Mouse (Mus musculus) yolk sac, embryonic 10.5 days (tissue): ENCODE results near the gene Csrnp3.

Experiments
- DNase-seq: peaks from one replicate; pipeline ENCODE4 v3.0.0-alpha.2; 2017; ENCODE audit warnings: low spot score

The Csrnp3 gene

DNA sequence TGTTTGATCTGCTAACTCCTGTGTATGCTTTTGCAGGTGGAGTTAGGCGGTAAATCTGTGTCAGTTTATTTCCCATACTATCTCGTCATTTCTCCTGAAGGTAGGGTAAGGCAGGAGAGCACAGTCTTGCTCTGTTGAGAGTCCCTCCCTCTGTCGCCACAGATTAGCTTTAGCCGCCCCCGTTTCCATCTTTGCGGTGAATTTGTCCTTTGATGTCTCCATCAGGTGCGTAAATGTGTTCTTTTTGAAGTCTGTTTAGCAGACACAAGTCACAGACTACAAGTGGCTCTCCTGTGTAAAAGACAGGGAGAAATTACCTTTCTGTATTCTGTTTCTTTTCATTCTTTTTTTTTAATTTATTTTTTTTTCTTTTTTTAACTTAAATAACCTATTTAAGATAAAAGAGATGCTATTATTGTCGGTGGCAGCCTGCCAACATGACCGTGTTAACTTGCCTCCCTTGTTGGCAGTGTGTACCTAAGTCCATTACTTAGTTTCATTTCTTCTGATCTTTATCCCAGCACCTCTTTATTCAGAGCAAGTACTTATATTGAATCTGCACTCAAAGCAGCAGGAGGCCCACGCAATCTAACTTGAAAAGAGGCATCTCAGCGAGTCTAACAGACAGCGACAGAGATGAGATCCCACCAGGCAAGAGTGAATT is 25.5 kb downstream of the Csrnp3 start:
- DNase-seq: no peak

DNA sequence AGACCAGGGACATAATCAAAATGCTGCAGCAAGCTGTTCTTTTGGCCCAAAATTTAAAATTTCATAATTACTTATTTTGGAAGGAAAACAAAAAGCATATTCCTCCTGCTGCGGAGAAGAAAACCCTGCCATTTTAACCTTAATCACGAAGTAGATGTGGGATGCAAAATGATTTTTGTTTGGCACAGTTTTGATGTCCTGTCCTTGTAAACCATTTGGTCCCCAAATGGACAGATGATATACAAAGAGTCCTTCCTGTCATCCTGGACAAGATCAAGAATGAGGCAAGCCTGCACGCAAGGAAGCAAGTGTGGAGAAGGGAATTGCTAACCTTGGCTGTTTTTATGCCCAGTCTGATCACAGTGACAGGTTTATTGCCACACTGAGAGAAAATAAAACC is 46.0 kb downstream of the Csrnp3 start:
- DNase-seq: no peak

DNA sequence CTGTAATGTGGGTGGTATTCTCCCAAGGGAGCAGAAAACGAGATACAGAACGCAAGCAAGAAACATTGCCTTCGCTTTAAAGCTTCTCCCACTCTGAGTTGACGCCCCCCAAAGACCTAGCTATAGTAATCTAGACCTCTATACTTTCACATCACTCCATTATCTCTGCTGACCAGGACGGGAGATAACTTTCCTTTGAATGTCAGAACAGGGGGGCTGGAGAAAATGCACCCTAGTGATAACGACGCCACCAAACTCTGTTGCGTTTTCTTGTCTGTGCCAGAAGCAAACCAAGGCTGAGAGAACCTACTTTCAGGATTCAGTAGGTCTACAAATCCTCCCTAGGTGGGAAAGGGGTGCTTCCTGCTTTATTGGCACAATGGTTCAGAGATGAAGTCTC is 47.7 kb downstream of the Csrnp3 start:
- DNase-seq: no peak

DNA sequence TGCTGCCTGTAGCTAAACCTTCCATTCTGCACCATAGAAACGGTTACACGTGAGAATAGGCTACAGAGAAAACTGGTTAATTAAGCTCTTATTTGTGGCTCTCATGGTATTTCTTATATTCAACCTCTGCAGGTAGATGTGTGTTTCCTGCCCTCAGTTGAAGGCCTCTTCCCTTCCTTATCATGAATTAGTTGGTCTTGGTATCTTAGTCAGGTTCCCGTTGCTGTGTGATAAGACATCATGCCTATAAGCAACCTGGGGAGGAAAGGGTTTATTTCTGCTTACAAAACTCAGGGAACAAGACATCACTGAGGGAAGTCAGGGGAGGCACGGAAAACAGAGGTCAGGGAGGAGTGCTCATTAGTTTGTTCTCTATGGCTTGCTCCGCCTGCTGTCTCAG is 48.7 kb downstream of the Csrnp3 start:
- DNase-seq: no peak

DNA sequence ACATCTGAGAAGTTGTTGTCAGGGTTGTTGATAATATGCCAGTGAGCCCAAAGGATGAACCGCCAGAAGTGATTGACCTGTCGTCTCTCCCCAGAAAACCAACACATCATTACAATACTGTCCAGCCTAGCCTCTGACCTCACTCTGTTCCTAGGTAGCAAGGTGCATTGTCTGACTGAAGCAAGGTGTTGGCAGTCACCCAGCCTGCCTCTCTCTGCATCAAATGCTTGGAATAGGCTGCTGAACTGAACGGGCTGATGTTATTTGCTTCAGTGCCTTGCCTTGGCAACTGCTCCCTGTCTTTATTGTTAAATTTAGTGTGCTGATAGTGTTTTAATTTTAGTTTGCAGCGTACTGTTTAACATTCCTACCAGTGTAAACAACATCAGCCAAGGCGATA is 51.0 kb downstream of the Csrnp3 start:
- no peak for DNase-seq

DNA sequence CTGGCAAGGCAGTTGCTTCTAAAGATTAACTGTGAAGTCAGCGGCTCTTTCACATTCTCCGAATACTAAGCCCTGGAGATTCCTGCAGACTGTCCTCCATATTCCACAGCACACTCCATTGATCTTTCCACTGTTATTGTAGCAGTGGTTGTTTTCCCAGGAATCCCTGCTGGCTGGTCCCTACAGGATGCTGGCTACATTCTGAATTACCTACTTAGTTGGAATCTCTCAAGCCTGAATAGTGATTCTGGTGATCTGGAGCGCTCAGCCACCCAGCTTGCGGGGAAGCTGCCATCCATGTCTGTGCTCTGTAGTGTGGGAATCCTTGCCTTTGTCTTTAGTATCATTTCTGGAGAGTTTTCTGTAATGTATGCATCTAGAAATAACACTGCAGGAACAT is 51.5 kb downstream of the Csrnp3 start:
- DNase-seq: no peak

DNA sequence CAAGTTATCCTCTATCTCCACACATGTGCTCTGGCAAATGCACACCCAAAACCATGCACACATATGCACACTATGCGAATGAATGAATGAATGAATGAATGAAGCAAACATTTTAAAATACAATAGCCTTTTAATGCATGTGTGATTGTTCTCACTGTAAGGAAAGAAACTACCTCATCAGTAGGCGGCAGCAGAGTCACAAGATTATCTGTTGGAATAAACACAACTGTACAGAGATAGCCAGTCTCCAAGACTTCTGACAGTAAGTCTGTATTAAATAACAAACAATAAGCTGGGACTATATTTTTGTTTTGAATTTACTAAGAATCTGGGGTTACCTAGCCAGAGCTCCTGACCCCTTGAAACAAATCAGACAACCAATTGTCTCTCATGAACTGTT is 53.9 kb downstream of the Csrnp3 start:
- DNase-seq: no peak

DNA sequence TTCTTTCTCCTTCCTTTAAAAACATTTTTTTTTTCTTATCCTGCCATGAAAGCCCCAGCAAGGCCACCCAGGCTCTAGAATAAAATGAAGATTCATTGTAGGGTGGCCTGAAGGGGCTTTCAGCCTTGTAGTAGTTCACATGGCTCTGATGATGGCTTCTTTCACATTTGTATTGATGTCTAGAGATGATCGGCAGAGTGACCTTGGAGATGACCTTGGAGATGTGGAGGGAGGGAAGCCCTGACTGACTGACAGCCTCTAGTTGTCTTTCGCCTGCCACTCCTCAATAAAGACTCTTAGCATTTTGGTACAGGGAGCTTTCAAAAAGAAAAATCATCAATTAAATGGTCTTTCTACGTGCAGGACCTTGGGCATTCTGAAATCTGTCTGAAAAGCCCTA is 63.0 kb downstream of the Csrnp3 start:
- DNase-seq: no peak

DNA sequence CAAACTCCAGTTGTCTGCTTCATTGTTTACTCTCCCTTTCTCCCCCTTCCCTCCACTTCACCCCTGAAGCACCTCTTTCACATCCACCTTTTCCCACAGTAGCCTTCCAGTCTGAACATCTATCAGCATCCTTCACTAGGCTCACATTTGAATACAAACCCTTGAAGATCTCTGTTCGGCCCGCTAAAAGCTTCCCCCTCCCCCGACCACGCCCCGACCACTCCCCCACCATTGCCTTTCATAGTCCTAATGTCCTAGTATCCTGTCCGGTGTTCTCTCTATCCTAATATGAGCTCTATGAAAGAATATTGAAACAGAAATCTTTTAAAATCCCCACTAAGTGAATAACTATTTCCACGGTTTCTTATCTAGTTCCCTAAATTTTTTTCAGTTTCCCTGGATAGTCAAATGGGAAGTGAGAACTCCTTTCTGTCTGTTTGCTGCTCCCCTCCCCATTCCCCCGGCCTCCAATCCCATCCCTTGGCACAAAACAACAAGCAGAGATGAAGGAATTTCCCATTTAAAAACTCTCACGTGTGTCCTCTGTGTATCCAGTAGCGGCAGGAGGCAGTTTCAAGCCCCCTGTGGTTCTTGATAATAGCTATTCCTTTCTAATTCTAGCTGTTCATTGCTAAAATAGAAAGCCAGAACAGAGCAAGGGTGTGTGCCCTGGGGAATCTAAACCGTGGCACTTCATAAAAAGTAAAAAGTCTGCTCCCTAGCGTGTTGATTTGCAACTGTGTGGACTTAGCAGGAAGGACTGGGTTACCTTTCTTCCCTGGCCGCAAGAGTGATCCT is 64.4 kb downstream of the Csrnp3 start:
- DNase-seq: no peak

DNA sequence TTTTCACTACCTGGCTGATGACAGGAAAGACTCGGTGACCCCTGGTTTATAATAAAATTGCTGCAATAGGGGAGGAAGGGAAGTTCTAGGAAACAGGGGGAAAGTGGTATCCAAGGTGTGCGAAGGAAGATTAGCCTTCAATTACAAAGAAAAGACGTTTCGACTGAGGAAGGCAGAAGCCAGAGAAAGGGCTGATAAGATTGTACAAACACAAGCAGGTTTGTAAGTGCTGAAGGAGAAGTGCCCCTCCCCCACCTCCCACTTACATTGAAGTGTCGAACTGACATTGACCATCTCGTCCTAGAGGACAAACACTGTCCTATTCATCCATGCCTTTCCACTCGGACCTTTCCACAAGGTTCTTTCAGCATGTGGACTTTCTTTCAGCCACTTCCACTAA is 70.4 kb downstream of the Csrnp3 start:
- no peak for DNase-seq

DNA sequence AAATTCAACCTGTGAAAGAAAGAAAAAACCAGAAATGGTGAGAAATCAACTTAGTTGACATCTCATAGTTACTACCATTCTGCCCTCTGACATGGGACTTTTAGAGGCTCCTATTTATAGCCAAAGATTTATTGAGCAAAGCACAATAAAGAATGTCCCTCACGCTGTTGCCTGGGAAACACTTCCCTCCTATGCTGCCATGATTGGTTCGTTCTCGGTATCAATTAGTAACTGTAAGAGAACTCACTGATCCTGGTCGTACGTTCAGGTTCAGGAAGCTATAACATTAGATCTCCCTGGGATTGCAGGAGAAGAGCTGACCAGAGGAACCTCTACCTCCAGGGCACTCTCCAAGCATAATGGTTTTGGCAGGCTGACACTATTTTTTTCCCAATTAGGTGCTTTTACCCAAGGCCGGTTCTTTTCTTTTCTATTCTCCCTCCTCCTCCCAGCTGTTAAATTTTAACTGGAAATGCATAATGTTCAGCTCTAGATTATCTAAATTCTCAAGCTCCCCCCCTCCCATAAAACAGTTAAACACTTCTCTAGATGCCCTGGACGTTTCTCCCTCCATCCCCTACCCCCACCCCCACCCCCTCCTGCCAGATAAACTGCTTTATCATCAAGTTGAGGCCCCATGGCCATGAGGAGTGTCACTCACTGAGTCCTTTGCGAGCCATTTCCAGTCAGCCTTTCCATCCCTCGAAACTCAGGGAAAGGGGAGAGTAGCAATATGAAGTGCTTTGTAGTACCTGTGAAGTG is 75.3 kb downstream of the Csrnp3 start:
- no peak for DNase-seq

DNA sequence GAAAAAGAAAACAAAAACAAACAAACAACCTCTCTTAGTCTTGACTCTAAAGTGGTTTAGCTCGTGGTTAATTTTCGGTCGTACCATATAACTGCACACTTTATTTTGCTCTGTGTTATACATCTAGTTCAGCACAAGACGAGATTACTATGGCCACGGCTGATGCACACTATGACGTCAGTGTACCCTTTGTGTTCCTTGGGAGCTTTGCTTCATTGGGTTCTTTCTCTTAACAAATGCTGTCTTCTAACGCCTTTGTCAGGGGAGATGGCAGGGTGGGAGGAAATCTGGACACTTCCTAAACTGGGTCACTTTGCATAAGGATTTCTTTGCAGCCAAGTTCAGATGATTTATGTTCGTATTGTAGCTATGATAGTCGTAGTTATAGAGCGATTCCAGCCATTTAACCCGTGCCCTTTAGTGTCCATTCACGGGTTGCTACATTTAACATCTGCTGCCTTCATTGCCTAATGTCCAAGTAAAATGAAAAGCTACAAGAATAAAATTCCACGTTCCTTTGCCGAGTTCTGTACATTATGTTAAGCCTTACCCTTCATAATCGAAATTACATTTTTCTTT is 79.9 kb downstream of the Csrnp3 start:
- no peak for DNase-seq

DNA sequence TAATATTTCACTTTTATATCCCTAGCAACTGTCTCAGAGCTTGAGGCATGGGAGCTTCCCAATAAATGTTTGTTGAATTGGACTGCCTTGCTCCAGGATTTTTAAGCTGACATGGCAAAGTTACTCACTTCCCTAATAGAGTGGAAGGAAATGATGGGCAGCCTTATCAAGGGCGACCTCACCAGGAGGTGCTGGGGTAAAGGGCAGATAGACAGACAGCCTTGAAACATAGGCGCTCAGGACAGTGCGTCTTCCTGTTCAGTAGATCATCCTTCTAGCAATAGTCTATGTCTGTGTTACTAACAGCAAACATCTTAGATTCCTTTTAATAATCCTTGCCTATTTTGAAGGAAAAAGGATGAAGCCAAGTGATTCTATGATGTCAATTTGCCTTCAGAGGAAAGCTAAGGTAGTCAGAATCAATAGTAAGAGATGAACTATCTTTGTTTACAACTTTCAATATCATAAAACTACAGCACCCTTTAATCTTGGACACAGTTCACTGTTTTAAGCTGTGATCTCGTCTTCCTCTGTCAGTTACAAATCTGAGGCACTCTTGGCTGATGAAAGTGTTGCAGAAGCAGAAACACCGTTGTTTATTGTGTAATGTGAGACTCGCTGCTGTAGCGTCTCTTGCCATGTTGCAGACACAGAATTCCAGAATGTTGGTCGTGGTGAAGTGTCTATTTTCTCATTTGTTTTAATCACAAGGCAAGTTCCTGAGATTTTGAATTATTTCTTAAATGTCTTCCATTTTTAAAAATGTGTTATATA is 81.6 kb downstream of the Csrnp3 start:
- DNase-seq: no peak

DNA sequence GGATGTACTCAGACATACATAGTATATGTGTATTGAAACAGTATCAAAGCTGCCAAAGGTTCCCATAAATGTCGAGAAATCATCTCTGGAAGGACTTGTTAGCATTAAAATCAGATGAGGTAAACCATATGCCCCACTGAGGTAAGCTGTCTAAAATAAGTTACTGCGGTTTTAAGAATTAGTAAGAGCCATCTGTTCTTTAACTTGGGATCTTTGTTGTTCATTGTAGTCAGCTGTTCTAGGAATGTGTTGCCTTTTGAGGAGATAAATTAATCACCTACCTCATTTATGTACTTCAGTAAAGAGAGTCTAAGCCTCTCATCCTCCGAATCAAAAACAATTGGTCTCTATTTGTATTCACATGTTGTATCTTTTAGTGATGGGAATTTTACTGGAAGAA is 83.7 kb downstream of the Csrnp3 start:
- no peak for DNase-seq

DNA sequence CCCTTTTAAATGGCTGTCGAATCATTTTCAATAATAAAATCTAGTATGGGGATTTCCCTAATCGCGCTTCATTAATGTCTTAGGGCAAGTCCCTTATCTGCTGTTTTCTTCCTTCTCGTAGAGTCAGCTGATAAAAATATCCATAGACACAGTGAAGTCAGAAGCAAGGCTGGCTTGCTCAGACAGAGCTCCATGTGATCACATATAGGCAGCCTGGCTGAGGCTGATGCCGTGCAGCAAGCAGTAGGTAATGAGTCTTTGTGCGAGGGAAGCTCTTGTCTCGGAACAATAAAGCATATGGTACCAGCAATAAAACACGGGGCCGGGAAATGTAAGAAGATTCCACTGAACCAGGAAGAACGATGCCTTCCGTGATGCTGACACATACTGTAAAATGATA is 84.4 kb downstream of the Csrnp3 start:
- no peak for DNase-seq

DNA sequence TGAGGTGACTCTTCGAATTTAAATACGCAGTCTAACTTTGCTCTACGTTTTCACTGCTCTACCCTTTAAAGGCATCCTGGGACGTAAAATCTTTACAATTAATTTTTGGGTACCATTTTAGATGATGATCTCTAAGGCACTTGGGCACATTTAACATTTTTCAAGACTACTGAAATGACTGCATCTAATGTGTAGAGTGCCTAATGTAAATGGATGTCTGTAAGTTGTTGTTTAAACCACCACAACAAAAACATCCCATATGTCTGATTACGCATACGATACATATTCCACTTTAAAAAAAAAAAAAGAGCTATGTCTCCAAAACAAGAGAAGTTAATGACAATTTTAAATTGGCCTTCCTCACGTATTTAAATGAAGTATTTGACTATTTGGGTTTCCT is 85.7 kb downstream of the Csrnp3 start:
- no peak for DNase-seq

DNA sequence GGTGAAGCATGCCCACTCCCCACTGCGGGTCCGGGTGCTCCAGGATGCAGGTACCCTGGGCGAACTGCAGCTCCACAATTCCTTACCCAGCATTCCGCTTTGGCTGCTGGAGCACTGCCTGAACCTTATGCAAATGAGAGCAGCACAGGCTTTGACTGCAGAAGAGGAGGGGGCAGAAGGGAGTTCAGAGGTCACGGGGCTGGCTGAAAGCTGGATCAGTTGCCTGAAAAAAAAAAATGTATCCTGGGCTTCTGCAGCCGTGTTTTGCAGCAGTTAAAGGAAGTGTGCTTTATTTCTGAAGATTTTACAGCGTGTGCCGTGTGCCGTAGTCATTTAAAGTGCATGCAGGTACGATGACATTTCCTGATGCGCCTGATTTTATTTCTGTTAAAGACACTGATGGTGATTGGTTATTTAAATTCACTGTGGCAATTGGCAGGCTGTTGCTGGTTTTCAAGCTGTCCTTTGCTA is 86.3 kb downstream of the Csrnp3 start:
- DNase-seq: peak; percentile 84

DNA sequence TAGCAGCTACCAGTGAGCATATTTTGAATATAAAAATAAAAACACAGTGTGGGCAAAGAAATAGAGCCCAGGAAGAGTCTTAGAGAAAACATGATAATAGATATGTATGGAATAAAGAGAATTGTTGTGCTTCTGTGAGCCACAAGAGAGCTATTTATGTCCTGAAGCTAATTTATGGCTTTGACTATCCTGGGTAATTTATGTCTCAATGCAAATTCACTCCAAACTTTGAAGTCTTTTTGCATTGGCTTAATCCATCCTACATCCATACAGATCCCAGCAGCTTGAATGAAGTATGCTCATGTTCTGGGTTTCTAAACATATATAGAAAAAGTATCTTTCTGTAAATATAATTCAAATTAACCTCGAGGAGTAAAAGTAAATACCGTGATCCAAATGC is 88.5 kb downstream of the Csrnp3 start:
- no peak for DNase-seq

DNA sequence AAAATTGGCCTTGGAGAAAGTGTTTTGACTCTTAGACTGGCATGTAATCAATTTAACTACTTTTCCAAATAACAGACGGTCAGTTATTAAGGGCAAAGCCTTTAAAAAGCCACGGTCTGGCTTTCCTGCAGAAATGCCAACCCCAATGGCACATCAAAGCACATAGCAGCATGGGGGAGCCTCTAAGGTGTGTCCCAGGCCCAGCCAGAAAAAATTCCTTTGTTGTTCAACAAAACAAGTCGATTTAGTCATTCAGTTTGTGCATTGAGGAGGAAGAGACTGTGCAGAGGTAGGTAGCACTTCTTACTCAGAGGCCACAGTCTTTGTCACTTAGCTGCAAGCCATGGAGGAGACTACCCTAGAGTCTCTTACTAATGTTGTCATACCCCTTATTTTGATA is 93.3 kb downstream of the Csrnp3 start:
- no peak for DNase-seq

DNA sequence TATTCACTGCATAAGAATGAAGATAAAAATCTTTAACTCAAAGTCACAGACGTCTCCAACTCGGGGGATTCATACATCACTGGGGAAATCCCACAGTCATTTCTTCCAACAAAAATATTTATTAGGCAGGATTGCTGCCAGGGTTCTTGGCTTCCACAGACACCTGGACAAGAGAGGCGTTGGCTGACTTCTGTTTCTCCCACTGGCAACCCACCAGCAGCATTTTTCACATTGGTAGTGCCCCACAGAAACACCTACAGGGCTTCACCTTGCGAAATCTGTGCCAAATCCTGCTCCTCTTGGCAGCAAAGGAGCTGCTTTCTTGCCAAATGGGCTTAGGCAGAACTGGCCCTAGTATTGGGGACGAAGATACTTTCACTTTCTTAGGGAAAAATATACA is 94.8 kb downstream of the Csrnp3 start:
- no peak for DNase-seq

DNA sequence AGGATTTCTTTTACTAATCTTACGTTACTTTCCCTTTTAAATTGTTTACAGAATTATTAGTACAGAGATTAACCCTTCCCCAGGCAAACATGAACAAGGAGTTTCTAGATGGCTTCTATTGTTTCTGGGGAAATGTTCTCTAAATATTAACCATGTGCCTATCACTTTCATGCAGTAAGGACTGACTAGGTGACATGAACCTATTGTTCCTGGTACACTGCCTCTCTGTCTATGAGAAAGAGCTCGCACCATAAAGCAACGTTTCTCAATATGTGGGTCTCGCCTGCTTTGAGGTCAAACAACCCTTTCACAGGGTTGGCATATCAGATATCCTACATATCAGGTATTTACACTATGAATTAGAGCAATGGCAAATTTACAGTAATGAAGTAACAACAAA is 96.8 kb downstream of the Csrnp3 start:
- DNase-seq: no peak

DNA sequence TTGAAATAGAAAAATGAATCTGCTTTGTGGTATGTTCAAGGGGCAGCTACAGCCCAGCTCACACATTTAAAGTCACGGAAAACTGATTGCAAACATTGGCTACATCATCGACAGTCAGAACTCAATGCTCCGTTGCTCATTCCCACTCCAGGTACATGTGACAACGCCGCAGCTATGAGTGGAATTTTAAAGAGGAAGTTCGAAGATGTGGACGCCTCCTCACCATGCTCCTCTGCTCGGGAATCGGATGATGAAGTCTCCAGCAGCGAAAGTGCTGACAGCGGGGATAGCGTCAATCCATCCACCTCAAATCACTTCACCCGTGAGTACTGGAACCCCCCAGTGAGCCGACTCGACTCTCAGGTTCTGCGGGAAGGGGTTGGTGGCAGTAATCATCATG is 103.2 kb downstream of the Csrnp3 start:
- no peak for DNase-seq
